Mouse (Mus musculus): ENCODE data around the gene Larp7.
A peak's percentile ranks its signal among the peaks of the same experiment; 100 is the strongest.

The Larp7 gene

GRCm38 (mm10) chr3:127511786-127512746, 41.1 kb downstream of the Larp7 start:
- DNase-seq = peak; percentile 17

DNA sequence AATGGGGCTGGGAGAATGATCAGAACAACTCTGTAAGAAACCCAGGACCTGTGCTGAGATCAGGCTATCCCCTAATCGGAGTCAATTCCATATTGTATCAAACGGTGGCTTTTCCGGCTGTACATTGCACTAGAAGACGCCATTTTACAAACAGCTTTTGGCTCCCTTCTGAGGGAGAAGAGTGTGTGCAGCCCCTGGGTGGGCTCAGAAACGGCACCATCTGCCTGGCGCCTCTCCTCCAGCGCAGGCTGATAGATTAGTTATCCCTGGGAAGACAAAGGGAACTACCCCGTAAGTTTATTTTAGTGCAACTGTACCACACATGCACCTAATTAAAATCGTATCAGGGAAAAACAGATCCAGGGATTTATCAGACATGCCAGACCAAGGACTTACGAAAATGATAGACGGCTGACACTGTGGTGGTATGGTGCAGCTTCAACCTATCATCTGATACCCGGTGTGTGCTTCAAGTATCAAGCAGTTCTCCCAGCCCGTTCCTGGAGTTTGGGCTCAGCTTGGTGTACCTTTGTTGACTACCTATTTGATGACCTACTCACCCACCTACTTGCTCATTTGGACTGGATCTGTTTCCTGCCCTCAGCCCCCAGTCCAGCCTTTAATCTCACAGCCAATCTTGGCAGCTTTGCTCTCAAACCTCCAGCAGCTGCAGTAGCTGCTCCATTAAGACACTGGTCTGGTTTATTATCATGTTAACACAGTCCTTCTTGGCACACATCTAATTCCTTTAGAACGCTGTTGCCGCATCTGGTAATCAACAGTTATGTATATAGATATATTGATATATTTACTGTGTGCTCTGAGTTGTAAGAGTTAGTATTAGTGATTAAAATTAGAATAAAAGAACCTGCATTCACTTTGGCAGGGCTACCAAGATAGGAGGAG, 45.0 kb downstream of the Larp7 start:
- no peak for DNase-seq

DNA sequence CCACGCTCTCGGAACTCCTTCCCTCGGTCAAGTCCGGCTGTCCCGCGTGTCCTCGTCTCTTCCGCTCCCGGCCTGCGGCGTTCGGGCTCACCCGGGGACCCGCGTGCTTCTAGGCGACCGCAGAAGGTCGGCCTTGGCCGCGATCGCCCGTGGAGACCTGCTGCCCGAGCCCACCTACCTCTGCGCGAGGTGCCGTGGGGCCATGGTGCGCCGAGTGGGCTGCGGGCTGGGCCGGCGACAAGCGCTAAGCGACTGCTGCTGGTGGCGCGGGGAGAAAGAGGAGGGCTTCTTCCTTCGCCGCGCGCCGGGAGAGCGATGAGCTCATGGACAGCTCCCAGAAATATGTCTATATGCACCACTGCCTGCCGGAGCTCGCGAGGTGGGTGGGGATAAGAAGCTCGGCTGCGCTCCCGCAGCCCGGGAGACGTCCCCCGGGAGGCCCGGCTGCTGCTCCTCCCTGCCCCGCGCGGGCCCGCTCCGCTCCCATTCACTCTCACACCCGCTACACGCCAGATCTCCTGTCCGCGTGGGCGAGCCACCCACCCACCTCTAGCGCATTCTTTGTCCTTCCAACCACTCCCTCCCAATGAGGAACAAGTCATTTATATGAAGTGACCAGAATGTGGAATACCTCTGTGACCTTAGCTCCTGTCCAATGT, 54.3 kb downstream of the Larp7 start, which contains the start of gene Ank2:
Gene Ank2 (minus strand): TSS at position 609 of the 659 bp plus-strand sequence.
- DNase-seq = peak; percentile 78

DNA sequence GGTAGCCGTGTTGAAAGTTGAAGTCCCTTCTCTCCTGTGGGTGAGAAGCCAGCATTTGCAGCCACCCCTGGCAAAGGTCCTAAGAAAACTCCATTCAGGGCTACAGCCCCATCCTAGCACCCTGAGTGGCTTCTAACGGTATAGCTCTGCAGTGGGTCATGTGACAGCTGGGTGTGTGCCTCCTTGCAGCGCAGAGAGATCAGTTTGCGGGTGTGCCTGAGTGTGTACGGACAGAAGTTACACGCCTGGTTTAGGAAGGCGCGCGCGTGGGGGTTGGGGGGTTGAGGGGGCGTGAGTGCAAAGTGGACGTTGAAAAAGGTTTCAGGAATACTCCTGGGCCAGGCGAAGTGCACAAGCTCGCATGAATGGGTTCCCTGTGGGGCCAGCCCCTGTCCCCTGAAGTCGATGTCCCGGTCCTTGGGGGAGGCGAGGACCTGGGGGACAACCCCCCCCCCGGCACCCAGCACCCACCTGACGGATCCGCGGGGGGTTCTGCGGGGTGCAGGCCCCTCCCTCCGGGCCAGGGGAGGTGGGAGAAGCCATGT, 54.9 kb downstream of the Larp7 start:
- peak; percentile 66 for DNase-seq

GRCm38 (mm10) chr3:127492663-127493062, 60.5 kb downstream of the Larp7 start:
- no peak for DNase-seq

GRCm38 (mm10) chr3:127487302-127487701, 65.8 kb downstream of the Larp7 start:
- peak; percentile 24 for DNase-seq
